Mouse (Mus musculus): Measurements from ENCODE around the gene Gm20696.

DNA sequence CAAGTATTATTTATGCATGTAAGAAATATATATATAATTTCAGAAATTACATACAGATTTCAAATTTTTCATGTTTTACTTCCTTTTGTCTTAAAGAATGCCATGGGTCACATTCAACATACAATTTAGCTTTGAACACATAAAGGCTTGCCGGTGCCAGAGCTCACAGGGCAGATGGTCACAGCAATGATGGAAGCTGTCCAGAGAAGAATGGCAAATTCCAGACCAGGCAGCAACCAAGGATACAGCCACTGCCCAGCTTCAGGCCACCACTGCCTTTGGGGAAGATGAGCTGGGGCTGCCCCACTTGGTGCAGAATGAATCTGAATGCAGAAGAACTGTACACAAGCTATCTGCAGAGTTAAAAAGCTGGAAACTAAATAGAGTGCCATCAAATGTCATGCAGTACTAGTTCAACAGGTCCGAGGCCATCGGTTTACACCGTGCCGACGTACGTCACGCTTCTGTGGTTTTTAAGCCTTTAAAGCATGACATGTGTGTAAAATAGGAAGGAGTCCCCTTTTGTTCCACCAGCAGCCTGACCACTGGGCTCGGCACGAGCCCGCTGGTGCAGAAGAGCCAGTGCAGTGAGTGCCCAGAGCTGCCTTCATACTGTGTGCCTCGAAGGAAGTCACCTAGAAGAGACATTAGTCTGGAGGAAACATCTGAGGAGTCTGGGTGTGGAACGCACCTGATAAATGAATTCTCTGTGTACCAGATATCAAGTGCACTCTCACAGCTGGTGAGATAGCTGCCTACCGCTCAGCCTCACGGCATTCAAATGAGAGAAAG, 383.5 kb downstream of the Gm20696 start:
- TF ChIP-seq CTCF (IDR thresholded peaks at IDR 0.05; ENCODE audit: low read depth, low read length): no peak
- no peak for TF ChIP-seq GATA1 (IDR thresholded peaks at IDR 0.05; ENCODE audit: borderline replicate concordance, low read length)
- no peak for TF ChIP-seq POLR2AphosphoS5 (IDR thresholded peaks at IDR 0.05; ENCODE audit: insufficient replicate concordance, low read depth, low read length)
- no peak for TF ChIP-seq TAL1 (conservative IDR thresholded peaks at IDR 0.05; ENCODE audit: low read depth, low read length)

Measured in G1E (cell line).